Mouse (Mus musculus): Measurements from ENCODE around the gene Trim13.
"Not testable (repeated sequence)": the region's sequence is repeated elsewhere in the genome, so short reads cannot be mapped to it uniquely, and the experiment has no call there.

Gene Trim13

DNA sequence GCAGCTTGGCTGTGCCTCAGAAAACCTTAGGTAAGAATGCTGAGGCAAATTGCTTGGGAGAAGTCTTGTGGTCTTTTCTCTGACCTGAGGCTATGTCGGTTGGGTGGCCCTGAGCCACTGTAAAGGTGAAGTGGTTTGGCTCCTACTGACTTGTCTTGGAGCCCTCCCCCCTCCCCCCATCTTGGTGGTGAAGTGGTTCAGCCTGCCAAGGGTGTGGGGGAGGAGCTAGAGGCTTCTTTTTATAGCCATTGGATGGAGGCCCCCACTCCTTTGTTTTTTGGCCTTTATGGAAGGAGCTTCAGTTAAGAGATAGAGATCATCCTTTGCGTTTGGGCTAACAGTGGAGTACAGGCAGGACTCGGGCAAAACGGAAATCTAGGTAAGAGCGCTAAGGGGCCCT, at the start of gene Trim13:
Gene Trim13, plus strand, starts transcription at position 280 of the 400 bp plus-strand sequence.
- no peak for DNase-seq

DNA sequence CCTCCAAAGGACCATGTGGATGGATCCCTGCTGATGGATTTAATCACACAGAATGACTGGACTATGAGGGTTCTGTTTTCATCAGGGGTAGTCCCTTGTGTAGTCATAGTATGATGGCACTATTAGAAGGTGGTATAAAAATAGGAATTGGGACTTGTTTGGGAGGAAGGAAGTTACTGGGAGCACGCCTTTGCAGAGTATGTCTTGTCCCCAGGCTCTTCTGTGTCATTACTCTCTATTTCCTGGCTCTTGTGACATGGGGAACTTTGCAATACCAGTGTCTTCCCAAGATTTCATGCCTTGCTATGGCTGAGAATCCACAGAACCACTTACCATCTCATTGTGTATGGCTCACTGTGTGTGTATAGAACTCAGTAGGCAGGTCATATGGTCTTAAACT, 49.4 kb upstream of the Trim13 start:
- no peak for DNase-seq

DNA sequence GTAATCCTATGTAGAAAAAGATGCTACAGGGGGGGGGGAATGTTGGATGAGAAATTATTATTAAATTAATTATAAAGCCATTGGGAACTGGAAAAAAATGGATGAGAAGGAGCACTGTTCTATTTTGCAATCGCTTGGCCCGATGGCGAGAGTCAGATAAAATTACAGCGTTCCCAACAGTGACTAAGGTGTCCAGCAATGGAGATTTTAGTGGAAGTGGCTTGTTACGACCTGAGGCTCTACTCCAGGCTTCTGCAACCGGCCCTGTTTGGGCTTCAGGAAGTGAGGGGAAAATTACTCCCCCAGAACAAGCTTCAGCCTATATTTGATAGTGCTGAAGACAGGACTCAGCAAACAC, 42.1 kb upstream of the Trim13 start:
- no peak for DNase-seq

DNA sequence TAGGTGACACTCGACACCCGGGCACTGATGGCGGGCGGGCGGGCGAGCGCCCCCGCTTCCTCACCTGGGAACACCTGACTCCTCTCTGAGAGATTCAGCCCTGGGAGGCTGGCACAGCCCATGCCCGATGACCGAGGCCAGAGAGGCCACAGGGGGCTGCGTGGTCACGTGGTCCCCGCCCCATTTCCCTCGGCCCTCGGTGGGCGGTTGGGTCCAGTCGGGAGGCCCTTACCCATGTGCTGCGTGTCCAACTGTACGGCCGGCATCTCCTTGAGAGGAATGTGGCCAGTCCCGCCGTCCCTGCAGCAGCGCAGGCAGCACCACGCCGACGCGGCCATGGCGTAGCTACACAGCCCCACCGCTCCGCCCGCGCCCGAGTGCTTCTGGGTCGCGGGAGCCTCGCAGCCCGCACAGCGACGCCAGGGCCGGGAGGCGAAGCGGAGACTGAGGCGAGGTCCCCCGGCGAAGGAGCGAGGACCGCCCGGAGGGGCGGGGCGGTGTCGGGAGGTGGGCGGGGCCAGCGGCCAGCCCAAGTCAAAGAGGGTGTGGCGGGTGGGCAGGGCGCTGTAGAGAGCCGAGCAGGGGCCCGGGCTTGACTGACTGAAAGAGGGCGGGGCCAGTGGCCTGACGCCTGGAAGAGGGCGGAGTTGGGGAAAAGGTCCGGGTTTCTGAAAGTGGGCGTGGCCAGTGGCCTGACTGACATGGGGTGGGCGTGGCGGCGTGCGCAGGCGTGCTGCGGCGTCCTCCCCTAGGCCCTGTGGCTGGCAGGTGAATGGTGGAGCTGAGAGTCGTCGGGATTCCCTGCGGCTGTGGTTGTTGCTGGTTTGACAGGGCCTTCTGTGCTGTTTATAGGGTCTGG, 41.5 kb upstream of the Trim13 start, which contains the start of gene Spryd7:
Gene Spryd7, minus strand, starts transcription at position 598 of the 859 bp plus-strand sequence.
- DNase-seq: peak; percentile 98

- DNase-seq: no peak
Measured at GRCm38 (mm10) chr14:61558901-61559300, 39.1 kb upstream of the Trim13 start.

GRCm38 (mm10) chr14:61559856-61560255, 38.2 kb upstream of the Trim13 start:
- no peak for DNase-seq

DNA sequence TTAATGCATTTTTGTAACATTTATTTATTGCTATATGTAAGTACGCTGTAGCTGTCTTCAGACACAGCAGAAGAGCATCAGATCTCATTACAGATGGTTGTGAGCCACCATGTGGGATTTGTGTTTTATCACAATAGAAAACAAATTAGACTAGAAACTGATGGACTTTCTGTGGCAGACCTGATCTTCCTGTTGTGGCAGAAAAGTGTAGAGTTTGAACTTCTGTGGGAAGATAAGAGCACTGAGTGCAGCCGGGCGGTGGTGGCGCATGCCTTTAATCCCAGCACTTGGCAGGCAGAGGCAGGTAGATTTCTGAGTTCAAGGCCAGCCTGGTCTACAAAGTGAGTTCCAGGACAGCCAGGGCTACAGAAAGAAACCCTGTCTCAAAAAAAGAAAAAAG, 31.8 kb upstream of the Trim13 start:
- not testable (repeated sequence) for DNase-seq

DNA sequence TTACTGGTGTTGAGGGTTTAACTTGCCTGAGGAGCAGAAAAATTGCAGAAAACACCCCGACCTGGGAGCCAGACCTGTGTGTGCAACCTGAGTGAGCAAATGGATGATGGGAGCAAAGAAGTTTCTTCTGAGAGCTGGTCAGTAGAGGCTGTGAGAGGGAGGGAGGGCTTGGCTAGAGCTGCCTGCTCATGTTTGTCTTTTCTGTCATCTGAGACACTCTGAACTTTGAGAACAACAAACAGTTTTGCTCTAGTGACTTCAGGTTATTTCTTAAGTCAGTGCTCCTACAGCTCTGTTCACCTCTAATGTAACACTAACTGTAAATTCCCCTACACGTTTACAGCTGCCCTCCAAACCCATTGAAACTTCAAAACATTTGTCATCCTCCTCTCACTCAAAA, 28.7 kb upstream of the Trim13 start:
- no peak for DNase-seq

GRCm38 (mm10) chr14:61571366-61571765, 26.7 kb upstream of the Trim13 start:
- DNase-seq: peak; percentile 78

- DNase-seq: no peak
Measured at GRCm38 (mm10) chr14:61572131-61572530, 25.9 kb upstream of the Trim13 start.

DNA sequence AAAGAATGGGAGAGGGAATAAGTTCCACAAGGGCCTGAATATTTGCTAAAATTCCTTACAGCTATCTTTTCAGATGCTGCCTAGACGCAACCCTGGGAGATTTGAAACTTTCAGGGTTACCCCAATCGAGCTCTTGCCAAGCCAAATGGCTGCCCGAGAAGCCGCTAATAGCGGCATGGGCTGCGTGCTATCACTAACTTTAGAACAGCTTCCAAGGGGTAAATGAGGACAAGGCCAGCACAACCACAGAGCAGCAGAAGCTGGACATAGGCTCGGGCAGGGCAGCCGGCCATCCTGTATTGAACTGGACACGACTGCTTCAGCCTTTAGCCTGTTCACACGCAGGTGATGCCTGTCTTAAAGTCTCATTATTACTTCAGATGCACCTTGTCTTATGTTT, 23.0 kb upstream of the Trim13 start:
- no peak for DNase-seq

- no peak for DNase-seq
Measured at GRCm38 (mm10) chr14:61575941-61576340, 22.1 kb upstream of the Trim13 start.

- DNase-seq: no peak
Measured at GRCm38 (mm10) chr14:61589288-61590065, 8.6 kb upstream of the Trim13 start.

- no peak for DNase-seq
Measured at GRCm38 (mm10) chr14:61596719-61597426, 1.2 kb upstream of the Trim13 start.

GRCm38 (mm10) chr14:61599057-61599806, 1.2 kb downstream of the Trim13 start:
- peak; percentile 87 for DNase-seq

DNA sequence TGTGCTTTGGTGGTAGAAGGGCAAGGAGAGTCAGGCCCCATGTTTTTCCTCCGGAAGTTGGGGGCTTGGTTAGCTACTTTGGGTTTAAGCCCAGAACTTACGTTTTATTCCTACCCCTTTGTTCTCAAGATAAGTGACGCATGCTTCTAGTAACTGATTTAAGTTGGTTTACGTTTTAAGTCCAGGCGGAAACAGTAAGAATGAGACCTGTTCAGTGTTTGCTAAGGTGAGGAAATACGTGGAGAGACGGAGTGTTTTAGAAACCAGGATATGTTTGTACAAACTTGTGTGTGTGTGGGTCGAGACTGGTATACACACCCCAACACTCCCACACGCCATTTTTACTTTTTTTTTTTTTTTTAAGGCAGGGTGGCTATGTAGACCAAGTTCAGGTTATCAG, 3.3 kb downstream of the Trim13 start:
- DNase-seq: no peak

DNA sequence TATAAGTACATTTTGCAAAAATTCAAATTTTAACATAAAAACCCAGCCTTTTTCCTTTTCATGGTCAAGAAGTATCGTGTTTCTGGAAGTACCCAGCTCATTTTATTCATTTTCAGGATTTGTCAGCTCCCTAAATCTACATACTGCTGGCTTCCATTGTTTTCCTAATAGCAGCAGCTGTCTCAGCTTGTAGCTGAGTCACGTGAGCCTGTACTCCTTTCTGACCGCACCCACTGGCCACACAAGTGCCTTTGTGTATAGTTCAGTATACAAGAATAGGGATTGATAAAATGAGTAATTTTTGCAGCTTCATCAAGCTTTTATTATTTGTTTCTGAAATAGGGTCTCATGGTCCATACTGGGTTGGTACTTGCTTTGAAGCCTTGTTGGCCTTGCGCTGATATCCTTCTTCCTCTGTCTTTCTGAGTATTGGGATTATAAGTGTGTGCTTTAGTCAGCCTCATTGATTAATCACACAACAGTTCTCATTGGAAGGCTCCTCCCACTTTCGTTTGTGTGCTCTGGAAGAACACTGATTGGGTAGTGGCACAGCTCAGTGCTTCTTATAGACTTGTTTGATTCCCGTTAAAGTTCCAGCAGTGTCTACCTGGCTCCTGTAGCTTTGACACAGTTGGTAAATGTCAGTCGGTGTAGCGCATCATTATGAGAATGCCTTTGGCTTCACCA, 5.2 kb downstream of the Trim13 start:
- no peak for DNase-seq

GRCm38 (mm10) chr14:61604081-61604480, 6.0 kb downstream of the Trim13 start:
- DNase-seq: no peak

- not testable (repeated sequence) for DNase-seq
Measured at GRCm38 (mm10) chr14:61606088-61606487, 8.0 kb downstream of the Trim13 start.

- no peak for DNase-seq
Measured at GRCm38 (mm10) chr14:61607157-61607556, 9.1 kb downstream of the Trim13 start, which contains the start of gene Kcnrg. Gene Kcnrg, plus strand, starts transcription at chr14:61607457.

- no peak for DNase-seq
Measured at GRCm38 (mm10) chr14:61611766-61612165, 13.7 kb downstream of the Trim13 start.

GRCm38 (mm10) chr14:61613319-61613718, 15.3 kb downstream of the Trim13 start:
- no peak for DNase-seq
